Mouse (Mus musculus) hindlimb bud, embryonic 11.5 days (tissue): ENCODE measurements around the gene Eea1.
"Not testable (repeated sequence)": the region's sequence is repeated elsewhere in the genome, so short reads cannot be mapped to it uniquely, and the experiment has no call there.

Source experiments
- DNase-seq: peaks from one replicate; pipeline ENCODE4 v3.0.0-alpha.2; 2012; ENCODE audit warnings: low read depth, low spot score; ENCODE audit errors: extremely low spot score

Gene Eea1

GRCm38 (mm10) chr10:96047960-96048536 lies 107.6 kb downstream of the Eea1 start:
- no peak for DNase-seq

- no peak for DNase-seq
Measured at GRCm38 (mm10) chr10:96048550-96048949, 108.1 kb downstream of the Eea1 start.

DNA sequence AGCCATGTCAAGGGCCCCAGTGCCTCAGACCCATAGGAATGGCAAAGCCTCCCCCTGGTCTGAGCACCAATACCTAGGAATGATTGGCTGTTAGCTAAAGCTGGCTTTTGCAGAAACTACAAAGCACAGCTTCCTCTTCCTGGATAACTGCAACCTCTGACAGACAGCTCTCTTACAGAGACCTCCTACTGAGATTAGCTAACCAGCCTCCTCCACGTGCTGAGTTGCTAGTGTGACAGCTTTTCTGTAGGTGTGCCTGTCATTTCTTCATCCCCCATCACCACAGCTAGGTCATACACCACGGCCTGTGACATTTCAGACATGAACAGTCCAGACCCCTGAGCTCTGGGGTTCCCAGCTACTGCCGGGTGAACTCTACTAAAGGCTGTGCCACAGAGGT lies 126.9 kb downstream of the Eea1 start:
- no peak for DNase-seq

- no peak for DNase-seq
Measured at GRCm38 (mm10) chr10:96074386-96074785, 133.9 kb downstream of the Eea1 start.

DNA sequence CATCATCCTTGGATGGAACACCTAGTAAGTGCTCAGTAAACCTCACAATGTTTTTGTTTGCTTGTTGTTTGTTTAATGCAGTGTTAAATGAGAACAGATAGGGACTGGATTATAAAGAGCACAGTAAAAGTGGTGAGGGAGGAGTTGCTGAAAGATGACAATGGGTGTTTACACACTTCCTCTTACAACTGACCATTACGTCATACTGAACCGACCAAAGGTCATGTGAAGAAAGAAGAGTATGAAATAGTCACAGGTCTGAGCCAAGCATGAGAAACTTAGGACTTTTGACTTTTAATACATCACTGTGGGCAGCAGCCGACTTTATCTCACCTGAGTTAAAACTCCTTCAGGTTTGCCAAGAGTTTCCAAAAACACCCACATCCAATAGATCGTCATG lies 135.0 kb downstream of the Eea1 start:
- DNase-seq, result no peak

GRCm38 (mm10) chr10:96075880-96076279 lies 135.4 kb downstream of the Eea1 start:
- DNase-seq, result no peak

DNA sequence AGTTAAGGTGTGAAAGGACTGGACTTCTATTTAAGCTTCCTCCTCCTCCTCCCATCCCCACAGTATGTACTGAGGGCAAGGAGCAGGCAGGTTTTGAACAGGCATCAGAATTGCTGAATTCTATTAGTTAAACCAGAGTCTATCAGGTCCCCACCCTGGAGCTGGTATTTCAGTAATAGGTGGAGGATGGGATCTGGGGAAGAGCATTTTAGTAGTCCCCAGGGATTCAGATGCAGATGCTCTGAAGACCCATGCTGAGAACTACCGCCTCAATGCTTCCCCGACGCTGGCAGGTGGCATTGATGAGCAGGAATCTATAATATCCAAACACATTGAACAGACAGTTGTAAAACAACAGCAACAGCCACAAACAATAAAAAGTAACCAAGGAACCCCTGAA lies 136.0 kb downstream of the Eea1 start:
- DNase-seq, result no peak

DNA sequence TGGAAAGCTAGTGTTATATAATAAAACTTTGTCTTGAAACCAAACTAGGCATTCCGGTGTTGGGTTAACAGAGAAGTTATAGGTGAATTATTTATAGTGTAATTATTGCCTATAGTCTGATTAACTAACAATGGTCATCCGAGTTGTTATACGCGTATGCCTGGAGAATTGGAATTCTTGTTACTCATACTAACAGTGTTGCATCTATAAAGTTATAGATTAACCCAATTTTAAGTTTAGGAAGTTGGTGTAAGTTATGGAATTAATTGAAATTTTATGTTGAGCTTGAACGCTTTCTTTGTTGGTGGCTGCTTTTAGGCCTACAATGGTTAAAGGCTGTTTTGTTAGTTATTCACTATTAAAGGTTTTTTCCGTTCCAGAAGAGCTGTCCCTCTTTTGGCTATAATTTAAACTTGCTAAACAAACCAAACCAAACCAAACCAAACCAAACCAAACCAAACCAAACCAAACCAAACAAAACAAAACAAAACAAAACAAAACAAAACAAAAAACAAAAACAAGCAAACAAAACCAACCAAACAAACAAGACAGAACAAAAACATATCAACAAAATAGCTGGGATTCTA lies 137.1 kb downstream of the Eea1 start:
- not testable (repeated sequence) for DNase-seq

- no peak for DNase-seq
Measured at GRCm38 (mm10) chr10:96079823-96080222, 139.4 kb downstream of the Eea1 start.

GRCm38 (mm10) chr10:96080440-96081381 lies 140.3 kb downstream of the Eea1 start:
- DNase-seq, result no peak

- DNase-seq, result no peak
Measured at GRCm38 (mm10) chr10:96082203-96082602, 141.8 kb downstream of the Eea1 start.

GRCm38 (mm10) chr10:96089744-96090143 lies 149.3 kb downstream of the Eea1 start:
- DNase-seq, result no peak

- DNase-seq, result no peak
Measured at GRCm38 (mm10) chr10:96090388-96090787, 149.9 kb downstream of the Eea1 start.

DNA sequence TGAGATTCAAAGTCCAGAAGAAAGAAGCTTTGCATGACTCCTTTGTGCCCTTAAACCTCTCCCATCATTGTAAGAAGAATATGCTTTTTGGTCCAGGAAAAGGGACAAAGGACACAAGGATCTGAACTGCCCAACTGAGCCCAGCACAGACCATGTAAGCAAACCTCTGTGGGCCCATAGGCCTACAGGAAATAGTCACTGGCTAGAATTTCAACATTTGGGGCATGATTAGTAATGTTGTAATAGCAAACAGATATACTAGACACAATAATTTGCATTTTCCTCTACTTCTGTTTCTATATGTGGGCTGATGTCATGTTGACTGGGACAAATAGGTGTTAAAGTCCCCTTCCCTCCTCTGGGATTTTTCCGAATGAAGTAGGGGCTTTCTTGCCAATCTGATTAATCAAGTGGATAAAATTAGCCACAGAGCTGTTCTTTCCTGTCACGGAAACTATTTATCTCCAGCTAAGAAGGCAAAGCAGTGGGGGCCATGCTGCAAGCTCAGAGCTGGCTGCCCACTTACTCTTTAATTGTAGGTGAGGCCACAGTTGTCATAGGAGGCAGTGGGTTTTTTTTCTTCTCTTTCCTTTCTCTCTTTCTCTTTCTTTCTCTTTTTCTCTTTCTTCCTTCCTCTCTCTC lies 153.6 kb downstream of the Eea1 start:
- no peak for DNase-seq

GRCm38 (mm10) chr10:96094559-96094958 lies 154.1 kb downstream of the Eea1 start:
- DNase-seq, result no peak
